Mouse (Mus musculus) bone marrow, adult 2 months (tissue): ENCODE data around the gene Ppcs.

ENCODE experiments used
- CTCF ChIP-seq: fragments of 200-500 bp; IDR thresholded peaks from 2 replicates; pipeline ENCODE4 v1.5.1; 2011; ENCODE audit warnings: low read length, control low read depth; ENCODE audit not compliant: control insufficient read depth, insufficient read depth
- POLR2A ChIP-seq: fragments of 200-500 bp; IDR thresholded peaks from 2 replicates; pipeline ENCODE4 v1.6.1; 2011; ENCODE audit warnings: low read depth, mild to moderate bottlenecking, control low read depth, low read length, borderline replicate concordance; ENCODE audit not compliant: control insufficient read depth

GRCm38 (mm10) chr4:119460728-119461141 is 38.5 kb upstream of the Ppcs start:
- TF ChIP-seq CTCF, result no peak
- TF ChIP-seq POLR2A, result no peak
